Mouse (Mus musculus) lung, postnatal 36 days (tissue): Measurements from ENCODE around the gene Nxn.

Experiments used
- DNase-seq: peaks from one replicate; pipeline ENCODE4 v3.0.0; 2022; ENCODE audit warnings: mixed read lengths

Nxn gene

DNA sequence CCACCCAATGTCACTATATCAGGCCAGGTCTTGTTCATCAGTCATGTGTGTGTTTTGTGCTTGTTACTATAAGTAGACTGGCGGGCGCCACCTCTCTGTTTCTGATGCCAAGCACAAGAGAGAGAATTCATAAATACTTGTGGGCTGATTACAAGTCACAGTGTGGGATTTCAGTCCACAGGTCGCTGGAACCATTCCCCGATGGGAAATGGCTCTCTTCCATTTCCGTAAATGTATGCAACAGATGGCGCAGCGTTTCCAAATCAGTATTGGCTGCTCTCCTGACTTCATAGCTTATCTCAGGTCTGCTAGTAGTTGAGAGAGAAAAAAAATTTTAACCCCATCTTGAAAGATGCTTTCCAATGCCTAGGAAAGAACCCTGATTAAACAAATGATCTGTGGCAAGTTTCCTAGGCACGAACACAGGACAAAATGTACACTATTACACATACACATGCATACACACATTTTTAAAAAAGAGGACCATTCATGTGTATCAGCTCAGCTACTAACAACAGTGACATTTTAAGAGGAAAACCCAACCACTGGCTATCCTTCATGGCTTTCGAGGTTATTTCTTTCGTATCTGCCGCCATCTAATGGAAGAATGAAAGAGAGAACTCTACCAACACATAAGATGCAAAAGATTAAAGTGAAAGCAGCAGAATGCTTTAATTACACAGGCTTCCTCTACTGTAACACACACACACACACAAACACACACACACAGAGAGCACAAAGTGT is 819 bp upstream of the Nxn start:
- DNase-seq: peak; percentile 74

- DNase-seq: no peak
Measured at GRCm38 (mm10) chr11:76398312-76398797, 585 bp downstream of the Nxn start.

GRCm38 (mm10) chr11:76397650-76398311 is 1.2 kb downstream of the Nxn start:
- no peak for DNase-seq

DNA sequence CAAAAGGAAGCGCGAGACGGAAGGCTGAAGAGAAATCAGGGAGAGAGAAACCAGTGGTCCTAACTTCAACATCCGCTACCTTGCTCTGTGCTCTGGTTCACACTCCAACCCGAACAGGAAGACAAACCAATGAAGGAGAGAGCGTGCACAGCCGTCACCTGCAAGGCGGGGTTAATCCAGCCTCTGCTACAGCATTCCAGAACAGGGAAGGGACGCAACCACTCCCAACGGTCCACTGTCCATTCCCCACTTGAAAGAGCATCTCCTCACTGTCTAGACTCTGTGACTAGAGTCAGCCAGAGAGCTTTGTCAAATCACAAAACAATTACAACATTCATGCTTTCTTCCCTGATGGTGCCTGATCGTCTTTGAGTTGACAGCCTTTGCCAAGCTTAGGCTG is 5.9 kb downstream of the Nxn start:
- no peak for DNase-seq

DNA sequence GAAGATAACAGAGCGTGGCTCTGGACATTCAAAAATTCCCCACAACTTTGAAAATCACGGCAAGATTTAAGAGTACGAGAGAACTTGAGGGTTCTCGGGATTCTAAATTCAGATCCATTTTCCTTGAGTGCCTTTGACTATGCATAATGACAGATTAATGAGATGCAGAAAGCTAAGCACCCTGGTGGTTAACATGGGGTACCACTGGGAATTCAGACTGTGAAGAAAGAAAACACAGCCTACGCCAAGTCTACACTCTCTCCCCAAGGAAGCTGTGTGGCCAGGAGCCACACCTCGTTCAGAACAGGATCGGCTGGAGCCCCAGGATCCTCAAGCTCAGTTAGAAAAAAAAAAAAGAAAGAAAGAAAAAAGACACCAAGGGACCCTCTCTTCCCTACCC is 6.4 kb downstream of the Nxn start:
- no peak for DNase-seq

GRCm38 (mm10) chr11:76388711-76389110 is 10.2 kb downstream of the Nxn start:
- DNase-seq: no peak

DNA sequence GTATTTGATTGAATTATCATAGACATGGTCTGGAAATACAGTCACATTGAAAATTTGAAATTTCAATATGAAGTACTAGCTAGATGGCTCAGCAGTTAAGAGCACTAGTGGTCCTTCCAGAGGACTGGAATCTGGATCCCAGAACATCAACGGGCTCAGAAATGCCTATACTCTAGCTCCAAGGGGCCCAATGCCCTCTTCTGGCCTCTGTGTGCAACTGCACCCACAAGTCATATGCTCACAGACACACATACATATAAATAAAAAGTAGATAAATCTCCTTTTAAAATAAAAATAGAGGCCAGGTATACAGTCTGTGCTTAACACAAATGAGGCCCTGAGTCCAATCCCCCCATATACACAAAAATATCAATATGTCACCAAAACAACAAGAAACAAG is 11.8 kb downstream of the Nxn start:
- no peak for DNase-seq

DNA sequence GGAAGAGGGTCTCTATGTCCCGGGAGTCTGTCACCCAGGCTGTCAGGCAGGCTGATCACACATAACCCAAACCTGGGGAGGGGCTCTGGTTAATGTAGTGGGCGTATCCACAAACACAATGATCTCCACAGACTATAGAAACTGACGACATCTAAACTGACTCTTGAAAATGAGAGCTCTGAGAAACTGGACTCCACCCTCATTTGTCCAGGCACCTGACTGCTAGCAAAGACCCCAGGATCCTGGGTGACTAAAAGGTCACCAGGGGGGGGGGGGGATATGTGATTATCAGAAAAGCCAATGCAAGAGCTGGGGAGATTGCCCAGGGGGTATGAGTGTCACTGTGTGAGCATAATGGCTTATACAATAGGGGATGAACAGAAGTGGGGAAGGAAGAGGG is 13.2 kb downstream of the Nxn start:
- DNase-seq: no peak

GRCm38 (mm10) chr11:76385017-76385416 is 13.9 kb downstream of the Nxn start:
- DNase-seq: no peak

GRCm38 (mm10) chr11:76384307-76384706 is 14.6 kb downstream of the Nxn start:
- DNase-seq: no peak

DNA sequence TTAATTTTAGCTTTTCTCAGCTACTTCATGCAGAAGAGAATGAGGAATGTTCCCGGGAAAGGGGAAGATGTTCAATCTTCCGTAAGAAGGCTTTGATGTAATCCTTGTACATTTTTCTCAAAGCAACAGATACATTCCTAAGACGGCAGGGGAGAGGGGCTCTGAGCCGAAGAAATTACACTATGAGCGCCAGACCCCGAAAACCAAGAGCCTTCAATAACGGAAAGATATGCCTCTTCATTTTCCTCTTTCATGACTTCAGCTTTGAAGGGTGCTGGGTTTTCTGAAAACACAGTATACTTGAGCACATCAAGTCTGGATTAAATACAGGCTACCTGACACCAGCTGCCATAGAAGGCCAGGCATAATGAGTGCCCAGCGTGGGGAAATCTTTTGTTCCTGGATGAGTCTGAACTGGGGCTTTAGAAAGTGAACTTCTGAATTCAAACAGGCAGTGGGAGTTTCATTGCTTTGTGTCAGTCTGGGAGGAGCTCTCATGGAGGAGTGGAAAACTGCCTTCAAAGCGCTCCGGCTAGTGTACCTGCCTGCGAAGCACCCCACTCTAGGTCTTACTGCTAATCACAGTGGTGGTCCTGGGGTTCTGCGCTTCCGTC is 16.1 kb downstream of the Nxn start:
- DNase-seq: no peak

GRCm38 (mm10) chr11:76381201-76381885 is 17.6 kb downstream of the Nxn start:
- no peak for DNase-seq

- DNase-seq: peak; percentile 76
Measured at GRCm38 (mm10) chr11:76379921-76380544, 18.9 kb downstream of the Nxn start.

- no peak for DNase-seq
Measured at GRCm38 (mm10) chr11:76376425-76376824, 22.5 kb downstream of the Nxn start.

DNA sequence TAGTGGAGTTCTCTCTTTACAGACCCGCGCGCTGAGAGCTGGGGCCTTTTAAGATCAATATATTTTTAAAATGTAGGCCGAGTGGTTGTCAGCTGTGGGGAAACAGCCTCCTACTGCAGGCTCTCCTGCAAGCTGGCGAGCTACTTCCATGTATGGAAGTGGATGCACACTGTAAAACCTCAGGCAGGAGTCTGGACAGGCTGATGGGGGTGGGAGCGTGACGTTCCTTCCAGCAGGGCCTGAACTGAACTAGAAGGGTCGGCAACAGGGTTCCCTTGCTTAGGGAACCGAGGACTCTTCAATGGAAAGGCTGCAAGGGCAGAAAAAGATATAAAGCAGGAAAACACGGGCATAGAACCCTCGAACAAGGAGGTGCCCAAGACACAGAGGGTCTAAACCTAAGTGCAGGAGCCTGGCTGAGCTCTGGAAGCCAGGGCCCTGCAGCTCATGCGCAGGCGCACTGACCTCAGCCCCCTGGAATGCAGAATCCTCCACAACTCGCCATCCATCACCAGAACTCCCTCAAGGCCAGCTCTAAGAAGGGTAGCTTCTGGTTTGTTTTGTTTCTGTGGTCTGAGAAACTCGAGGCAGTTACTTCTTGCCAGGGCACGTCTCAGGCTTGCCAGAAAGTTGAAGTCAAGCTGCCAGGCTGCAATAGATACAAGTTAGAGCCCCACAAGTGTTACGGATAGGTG is 24.3 kb downstream of the Nxn start:
- peak; percentile 79 for DNase-seq

GRCm38 (mm10) chr11:76372534-76372933 is 26.4 kb downstream of the Nxn start:
- DNase-seq: no peak

- DNase-seq: peak; percentile 31
Measured at GRCm38 (mm10) chr11:76372120-76372519, 26.8 kb downstream of the Nxn start.

DNA sequence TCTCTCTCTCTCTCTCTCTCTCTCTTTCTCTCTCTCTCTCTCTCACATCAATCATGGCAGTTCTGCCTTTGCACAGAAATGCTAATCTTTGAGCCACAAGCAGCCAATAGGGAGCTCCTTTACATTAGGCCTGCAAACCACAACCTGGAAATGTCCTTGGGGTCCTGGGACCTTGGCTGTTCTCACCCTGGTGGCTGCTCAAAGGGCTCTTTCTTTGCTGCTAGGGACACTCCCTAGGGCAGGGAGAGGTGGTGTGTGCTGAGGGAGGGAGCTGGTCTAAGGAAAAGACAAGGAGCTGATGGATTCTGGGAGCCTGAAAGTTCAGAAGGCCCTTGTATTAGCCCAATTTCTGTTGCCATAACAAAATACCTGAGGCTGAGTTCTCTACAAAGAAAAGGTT is 28.4 kb downstream of the Nxn start:
- no peak for DNase-seq

DNA sequence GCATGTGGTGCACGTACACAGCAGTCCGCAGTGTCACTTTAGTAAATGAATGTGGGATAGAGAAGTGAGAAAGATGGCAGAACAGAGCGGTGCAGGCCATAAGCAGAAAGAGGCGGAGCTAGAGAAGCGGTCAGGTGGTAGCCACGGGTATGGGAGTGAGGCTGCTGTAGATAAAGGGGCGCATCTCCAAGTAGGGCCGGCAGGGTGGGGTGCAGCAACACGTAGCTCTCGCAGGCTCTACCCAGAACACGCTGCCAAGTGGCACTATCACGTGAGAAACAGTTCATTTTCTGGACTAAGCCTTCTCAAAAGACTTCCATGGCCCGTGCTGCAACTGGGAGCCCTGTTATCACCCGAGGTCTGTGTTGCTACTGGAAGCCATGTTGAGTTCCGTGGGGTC is 32.2 kb downstream of the Nxn start:
- DNase-seq: no peak

DNA sequence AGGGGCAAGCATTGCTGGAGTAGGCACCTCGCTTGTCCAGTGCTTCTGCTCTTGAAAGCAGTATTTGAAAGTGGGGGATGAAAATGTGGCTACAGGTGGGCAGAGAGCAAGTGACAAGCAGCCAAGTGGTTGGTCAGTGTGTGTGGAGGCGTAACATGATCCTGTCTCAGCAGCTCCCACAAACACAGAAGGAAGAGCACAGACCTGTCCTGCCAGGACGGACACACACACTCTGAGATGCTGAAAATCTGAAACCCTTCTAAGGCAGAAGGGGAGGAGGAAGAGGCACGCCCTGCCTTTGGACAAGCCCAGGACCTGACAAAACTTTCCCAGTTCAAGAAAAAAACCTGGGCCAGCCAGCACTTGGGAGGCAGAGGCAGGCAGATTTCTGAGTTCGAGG is 34.9 kb downstream of the Nxn start:
- DNase-seq: no peak

DNA sequence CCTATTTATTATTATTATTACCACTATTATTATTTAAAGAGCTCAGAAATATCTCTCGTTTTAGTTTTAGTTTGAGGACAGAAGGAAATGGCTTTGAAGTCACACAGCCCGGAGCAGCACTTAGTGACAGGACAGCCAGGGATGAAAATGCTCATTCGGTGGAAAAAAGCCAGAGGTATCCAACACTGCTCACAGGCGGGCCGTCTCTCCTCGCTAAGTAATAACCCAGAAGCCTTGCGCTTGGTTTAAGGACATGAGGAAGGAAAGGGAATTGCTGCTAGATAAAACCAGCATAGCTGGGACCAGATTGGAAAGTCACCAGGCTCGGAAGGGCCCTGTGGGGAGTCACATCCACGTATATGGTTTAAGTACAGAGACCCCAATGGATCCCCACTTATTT is 35.3 kb downstream of the Nxn start:
- DNase-seq: no peak

- DNase-seq: no peak
Measured at GRCm38 (mm10) chr11:76363178-76363577, 35.8 kb downstream of the Nxn start.
